Mouse (Mus musculus): ENCODE results near the gene Brd4. TPM values are rescaled to one million over a fixed set of nuclear protein-coding genes. Genes with fewer than 3 reads are reported as not detected.

Gene Brd4
- total and polyA plus RNA-seq, 3 experiments = 12.3 to 91.4 TPM; not detected in 1

GRCm38 (mm10) chr17:32256896-32257295 is 27.6 kb downstream of the Brd4 start:
- DNase-seq (ENCODE audit: low read depth, low spot score) = no peak
- H3K27me3 ChIP-seq (ENCODE audit: control insufficient read depth in 1 of 2, insufficient read depth in 2 of 2, low read length in 2 of 2) = no peaks in the 10 kb centered on the region
- H3K27ac ChIP-seq (ENCODE audit: control insufficient read depth, low read depth, low read length) = no peak overlapping the region
- TF ChIP-seq ZC3H11A (IDR thresholded peaks at IDR 0.05; ENCODE audit: low read depth, low read length) = no peak
- no peak for TF ChIP-seq POLR2AphosphoS5 (IDR thresholded peaks at IDR 0.05; ENCODE audit: borderline replicate concordance, low read depth, low read length)
- TF ChIP-seq ETS1 (IDR thresholded peaks at IDR 0.05; ENCODE audit: low read depth, low read length) = no peak
- TF ChIP-seq NRF1 (IDR thresholded peaks at IDR 0.05; ENCODE audit: insufficient read depth, low read depth, low read length, poor library complexity, severe bottlenecking) = no peak
- TF ChIP-seq ELF1 (IDR thresholded peaks at IDR 0.05; ENCODE audit: low read depth, low read length) = no peak
- no peak for TF ChIP-seq NELFE (IDR thresholded peaks at IDR 0.05; ENCODE audit: low read depth, low read length)
- H3K36me3 ChIP-seq (ENCODE audit: control insufficient read depth in 1 of 2, insufficient read depth in 2 of 2, low read length in 2 of 2) = peaks cover 12 to 24% of the 10 kb centered on the region in 2 experiments
- peaks cover 79% of the 10 kb centered on the region for H3K79me2 ChIP-seq (ENCODE audit: control insufficient read depth, insufficient read depth, low read length, poor library complexity)
- peaks cover 1 to 8% of the 10 kb centered on the region in 2 experiments; a peak in 3 of 4 replicates for H3K4me1 ChIP-seq (ENCODE audit: control insufficient read depth in 1 of 2, insufficient read depth in 2 of 2, low read length in 2 of 2)
- no peaks in the 10 kb centered on the region for H3K9me3 ChIP-seq (replicated peaks; ENCODE audit: insufficient read depth, low read length)
- no peak overlapping the region for H3K4me3 ChIP-seq (ENCODE audit: control insufficient read depth in 1 of 2, insufficient read depth in 1 of 2, low read depth in 2 of 2, low read length in 2 of 2)
- H3K9ac ChIP-seq (ENCODE audit: control insufficient read depth, low read depth, low read length, poor library complexity, severe bottlenecking) = no peak overlapping the region

GRCm38 (mm10) chr17:32253261-32253660 is 31.3 kb downstream of the Brd4 start:
- no peak overlapping the region for H3K9ac ChIP-seq (ENCODE audit: control insufficient read depth, low read depth, low read length, poor library complexity, severe bottlenecking)
- TF ChIP-seq USF1 (IDR thresholded peaks at IDR 0.05; ENCODE audit: low read depth, low read length) (no peak), POLR2AphosphoS5 (IDR thresholded peaks at IDR 0.05; ENCODE audit: borderline replicate concordance, low read depth, low read length) (no peak), MYB (IDR thresholded peaks at IDR 0.05; ENCODE audit: low read depth, low read length) (no peak), CTCF (IDR thresholded peaks at IDR 0.05 in 2 of 3, conservative IDR thresholded peaks at IDR 0.05 in 1 of 3; ENCODE audit: control insufficient read depth in 1 of 3, insufficient read depth in 1 of 3, low read depth in 2 of 3, low read length in 3 of 3, poor library complexity in 1 of 3, severe bottlenecking in 1 of 3) (no peak), MYC (IDR thresholded peaks at IDR 0.05; ENCODE audit: low read depth, low read length) (no peak), SMC3 (IDR thresholded peaks at IDR 0.05; ENCODE audit: low read depth, low read length) (no peak), POLR2A (IDR thresholded peaks at IDR 0.05; ENCODE audit: control insufficient read depth in 1 of 2, insufficient read depth in 1 of 2, low read depth in 1 of 2, low read length in 2 of 2, poor library complexity in 1 of 2) (no peak), MAZ (IDR thresholded peaks at IDR 0.05; ENCODE audit: low read depth, low read length) (no peak), EP300 (IDR thresholded peaks at IDR 0.05; ENCODE audit: low read depth in 1 of 2, low read length in 2 of 2) (no peak), UBTF (IDR thresholded peaks at IDR 0.05; ENCODE audit: borderline replicate concordance, insufficient read depth, low read depth, low read length) (no peak), ZNF384 (IDR thresholded peaks at IDR 0.05; ENCODE audit: low read depth, low read length) (no peak), MAFK (IDR thresholded peaks at IDR 0.05; ENCODE audit: borderline replicate concordance, low read depth, low read length) (no peak), NRF1 (IDR thresholded peaks at IDR 0.05; ENCODE audit: insufficient read depth, low read depth, low read length, poor library complexity, severe bottlenecking) (no peak), ZKSCAN1 (IDR thresholded peaks at IDR 0.05; ENCODE audit: low read depth, low read length) (no peak), NELFE (IDR thresholded peaks at IDR 0.05; ENCODE audit: low read depth, low read length) (no peak), KAT2A (conservative IDR thresholded peaks at IDR 0.05; ENCODE audit: low read depth, low read length) (no peak), HCFC1 (IDR thresholded peaks at IDR 0.05; ENCODE audit: low read depth, low read length) (no peak)
- peaks cover 7 to 8% of the 10 kb centered on the region in 2 experiments; a peak in 3 of 4 replicates for H3K4me1 ChIP-seq (ENCODE audit: control insufficient read depth in 1 of 2, insufficient read depth in 2 of 2, low read length in 2 of 2)
- H3K4me3 ChIP-seq (ENCODE audit: control insufficient read depth in 1 of 2, insufficient read depth in 1 of 2, low read depth in 2 of 2, low read length in 2 of 2) = no peak overlapping the region
- no peak overlapping the region for H3K27ac ChIP-seq (ENCODE audit: control insufficient read depth, low read depth, low read length)
- DNase-seq (ENCODE audit: low read depth, low spot score) = no peak
- peaks cover 66% of the 10 kb centered on the region for H3K79me2 ChIP-seq (ENCODE audit: control insufficient read depth, insufficient read depth, low read length, poor library complexity)
- peaks cover 23 to 34% of the 10 kb centered on the region in 2 experiments for H3K36me3 ChIP-seq (ENCODE audit: control insufficient read depth in 1 of 2, insufficient read depth in 2 of 2, low read length in 2 of 2)
- H3K9me3 ChIP-seq (replicated peaks; ENCODE audit: insufficient read depth, low read length) = no peaks in the 10 kb centered on the region
- H3K27me3 ChIP-seq (ENCODE audit: control insufficient read depth in 1 of 2, insufficient read depth in 2 of 2, low read length in 2 of 2) = no peaks in the 10 kb centered on the region

All from MEL (cell line).